Mouse (Mus musculus): ENCODE results near the gene Pitpnc1. TPM values are rescaled to one million over a fixed set of nuclear protein-coding genes. Genes with fewer than 3 reads are reported as not detected.

Pitpnc1 gene
- polyA plus RNA-seq, 1 experiment from 2014 or later, result 20.4 TPM

DNA sequence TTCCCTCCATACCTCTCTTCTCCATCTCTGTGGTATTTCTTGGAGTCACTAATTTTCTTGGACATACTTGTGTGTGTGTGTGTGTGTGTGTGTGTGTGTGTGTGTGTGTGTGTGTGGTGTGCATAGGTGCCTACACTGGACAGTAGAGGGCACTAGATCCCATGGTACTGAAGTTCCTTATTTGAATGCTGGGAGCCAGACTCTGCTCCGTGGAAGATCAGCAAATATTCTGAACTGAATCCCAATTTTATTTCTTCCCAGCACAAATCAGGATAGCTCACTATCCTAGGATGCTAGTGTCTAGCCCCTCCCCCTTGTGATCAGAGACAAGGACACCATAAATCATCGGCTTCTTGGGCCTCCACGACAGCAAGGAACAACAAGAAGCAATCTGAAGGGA lies 148.7 kb downstream of the Pitpnc1 start:
- H3K4me1 ChIP-seq, result peaks cover 27% of the 10 kb centered on the region
- DNase-seq (ENCODE audit: low spot score), result no peak
- H3K4me3 ChIP-seq, result no peak overlapping the region
- no peak overlapping the region for H3K27ac ChIP-seq (replicated peaks)
- H3K9me3 ChIP-seq (replicated peaks), result peaks cover 4% of the 10 kb centered on the region; the same call in 1 of the 2 replicates
- no peaks in the 10 kb centered on the region for H3K27me3 ChIP-seq (ENCODE audit: low read depth, poor library complexity, severe bottlenecking)
- 95% methylated on average over 3 of the region's 3 CpGs for WGBS
- peaks cover 16% of the 10 kb centered on the region for H3K36me3 ChIP-seq

DNA sequence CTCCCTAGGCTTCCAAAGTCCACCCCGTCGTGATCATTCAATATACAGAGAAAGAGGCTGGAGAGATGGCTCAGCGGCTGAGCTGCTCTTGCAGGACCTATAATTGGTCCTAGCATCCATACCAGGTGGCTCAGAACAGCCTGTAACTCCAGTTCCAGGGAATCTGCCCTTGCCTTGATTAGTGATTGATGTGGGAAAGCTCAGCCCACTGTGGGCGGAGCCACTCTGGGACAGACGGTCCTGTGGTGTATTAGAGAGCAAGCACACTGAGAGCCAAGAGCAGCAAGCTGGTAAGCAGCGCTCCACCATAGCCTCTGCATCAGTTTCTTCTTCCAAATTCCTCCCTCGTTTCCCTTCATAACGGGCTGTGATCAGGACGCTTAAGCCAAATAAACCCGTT lies 150.6 kb downstream of the Pitpnc1 start:
- DNase-seq (ENCODE audit: low spot score), result no peak
- H3K4me1 ChIP-seq, result peaks cover 12% of the 10 kb centered on the region
- no peaks in the 10 kb centered on the region for H3K27me3 ChIP-seq (ENCODE audit: low read depth, poor library complexity, severe bottlenecking)
- H3K4me3 ChIP-seq, result no peak overlapping the region
- WGBS, result 50% methylated on average over 10 of the region's 10 CpGs
- H3K36me3 ChIP-seq, result peaks cover 16% of the 10 kb centered on the region
- H3K9me3 ChIP-seq (replicated peaks), result peaks cover 4% of the 10 kb centered on the region; the same call in 1 of the 2 replicates
- H3K27ac ChIP-seq (replicated peaks), result no peak overlapping the region

GRCm38 (mm10) chr11:107317653-107318281 lies 152.7 kb downstream of the Pitpnc1 start:
- peaks cover 12% of the 10 kb centered on the region for H3K4me1 ChIP-seq
- H3K36me3 ChIP-seq, result peaks cover 35% of the 10 kb centered on the region
- H3K4me3 ChIP-seq, result no peak overlapping the region
- no peaks in the 10 kb centered on the region for H3K27me3 ChIP-seq (ENCODE audit: low read depth, poor library complexity, severe bottlenecking)
- no peak for DNase-seq (ENCODE audit: low spot score)
- H3K9me3 ChIP-seq (replicated peaks), result peaks cover 4% of the 10 kb centered on the region; the same call in 1 of the 2 replicates
- WGBS, result 74% methylated on average over 14 of the region's 14 CpGs
- no peak overlapping the region for H3K27ac ChIP-seq (replicated peaks)

- H3K36me3 ChIP-seq, result peaks cover 29% of the 10 kb centered on the region
- no peaks in the 10 kb centered on the region for H3K27me3 ChIP-seq (ENCODE audit: low read depth, poor library complexity, severe bottlenecking)
- 87% methylated on average over 15 of the region's 15 CpGs for whole genome bisulfite sequencing
These were observed 155.0 kb downstream of the Pitpnc1 start for GRCm38 (mm10) chr11:107315475-107315874.

GRCm38 (mm10) chr11:107310338-107311121 lies 160.0 kb downstream of the Pitpnc1 start:
- Histone ChIP-seq H3K4me3 (no peak overlapping the region), H3K36me3 (peaks cover 31% of the 10 kb centered on the region), H3K9me3 (replicated peaks) (peaks cover 5% of the 10 kb centered on the region; the same call in 1 of the 2 replicates), H3K4me1 (peaks cover 7% of the 10 kb centered on the region; the same call in 1 of the 2 replicates), H3K27ac (replicated peaks) (0 out of 2 replicates have a peak overlapping the region, but pooled peaks have one; percentile 23), H3K27me3 (ENCODE audit: low read depth, poor library complexity, severe bottlenecking) (no peaks in the 10 kb centered on the region)
- DNase-seq (ENCODE audit: low spot score), result no peak
- 89% methylated on average over 20 of the region's 20 CpGs for WGBS

More at GRCm38 (mm10) chr11:107315475-107315874, 155.0 kb downstream of the Pitpnc1 start:
- Histone ChIP-seq H3K4me1 (peaks cover 12% of the 10 kb centered on the region), H3K9me3 (replicated peaks) (no peaks in the 10 kb centered on the region), H3K27ac (replicated peaks) (0 out of 2 replicates have a peak overlapping the region, but pooled peaks have one; percentile 3), H3K4me3 (no peak overlapping the region)
- DNase-seq (ENCODE audit: low spot score), result no peak

- H3K9me3 ChIP-seq (replicated peaks), result peaks cover 5% of the 10 kb centered on the region; the same call in 1 of the 2 replicates
- 81% methylated on average over 11 of the region's 11 CpGs for WGBS
- H3K27me3 ChIP-seq (ENCODE audit: low read depth, poor library complexity, severe bottlenecking), result no peaks in the 10 kb centered on the region
- H3K4me1 ChIP-seq, result peaks cover 7% of the 10 kb centered on the region; the same call in 1 of the 2 replicates
- no peak overlapping the region for H3K27ac ChIP-seq (replicated peaks)
- peaks cover 26% of the 10 kb centered on the region for H3K36me3 ChIP-seq
- DNase-seq (ENCODE audit: low spot score), result no peak
- no peak overlapping the region for H3K4me3 ChIP-seq
These were observed 164.3 kb downstream of the Pitpnc1 start for GRCm38 (mm10) chr11:107306170-107306569.

- Histone ChIP-seq H3K9me3 (replicated peaks) (peaks cover 8% of the 10 kb centered on the region; the same call in 1 of the 2 replicates), H3K27me3 (ENCODE audit: low read depth, poor library complexity, severe bottlenecking) (no peaks in the 10 kb centered on the region), H3K4me3 (no peak overlapping the region), H3K4me1 (peaks cover 7% of the 10 kb centered on the region; the same call in 1 of the 2 replicates), H3K36me3 (peaks cover 23% of the 10 kb centered on the region), H3K27ac (replicated peaks) (no peak overlapping the region)
- DNase-seq (ENCODE audit: low spot score), result no peak
- WGBS, result 90% methylated on average over 4 of the region's 4 CpGs
These were observed 168.4 kb downstream of the Pitpnc1 start for GRCm38 (mm10) chr11:107302141-107302540.

- no peaks in the 10 kb centered on the region for H3K27me3 ChIP-seq (ENCODE audit: low read depth, poor library complexity, severe bottlenecking)
- no peaks in the 10 kb centered on the region for H3K4me1 ChIP-seq
- no peak overlapping the region for H3K27ac ChIP-seq (replicated peaks)
- H3K9me3 ChIP-seq (replicated peaks), result peaks cover 8% of the 10 kb centered on the region; the same call in 1 of the 2 replicates
- no peak for DNase-seq (ENCODE audit: low spot score)
- peaks cover 28% of the 10 kb centered on the region for H3K36me3 ChIP-seq
- H3K4me3 ChIP-seq, result no peak overlapping the region
These were observed 170.3 kb downstream of the Pitpnc1 start for GRCm38 (mm10) chr11:107300235-107300634.

GRCm38 (mm10) chr11:107299511-107300120 lies 170.9 kb downstream of the Pitpnc1 start:
- DNase-seq (ENCODE audit: low spot score), result no peak
- H3K9me3 ChIP-seq (replicated peaks), result peaks cover 8% of the 10 kb centered on the region; the same call in 1 of the 2 replicates
- WGBS, result 89% methylated on average over 9 of the region's 9 CpGs
- peaks cover 29% of the 10 kb centered on the region for H3K36me3 ChIP-seq
- H3K27ac ChIP-seq (replicated peaks), result no peak overlapping the region
- H3K4me3 ChIP-seq, result no peak overlapping the region
- H3K27me3 ChIP-seq (ENCODE audit: low read depth, poor library complexity, severe bottlenecking), result no peaks in the 10 kb centered on the region
- H3K4me1 ChIP-seq, result no peaks in the 10 kb centered on the region

GRCm38 (mm10) chr11:107296176-107296575 lies 174.3 kb downstream of the Pitpnc1 start:
- H3K4me1 ChIP-seq, result no peaks in the 10 kb centered on the region
- no peak overlapping the region for H3K4me3 ChIP-seq
- H3K27me3 ChIP-seq (ENCODE audit: low read depth, poor library complexity, severe bottlenecking), result no peaks in the 10 kb centered on the region
- peaks cover 24% of the 10 kb centered on the region for H3K36me3 ChIP-seq
- peaks cover 8% of the 10 kb centered on the region; the same call in 1 of the 2 replicates for H3K9me3 ChIP-seq (replicated peaks)
- DNase-seq (ENCODE audit: low spot score), result no peak
- 94% methylated on average over 4 of the region's 4 CpGs for WGBS
- no peak overlapping the region for H3K27ac ChIP-seq (replicated peaks)

- Histone ChIP-seq H3K4me3 (no peak overlapping the region), H3K4me1 (no peaks in the 10 kb centered on the region), H3K27ac (replicated peaks) (no peak overlapping the region), H3K27me3 (ENCODE audit: low read depth, poor library complexity, severe bottlenecking) (no peaks in the 10 kb centered on the region), H3K9me3 (replicated peaks) (no peaks in the 10 kb centered on the region), H3K36me3 (peaks cover 36% of the 10 kb centered on the region)
- WGBS, result 89% methylated on average over 13 of the region's 13 CpGs
- no peak for DNase-seq (ENCODE audit: low spot score)
These were observed 178.5 kb downstream of the Pitpnc1 start for GRCm38 (mm10) chr11:107292036-107292435.

DNA sequence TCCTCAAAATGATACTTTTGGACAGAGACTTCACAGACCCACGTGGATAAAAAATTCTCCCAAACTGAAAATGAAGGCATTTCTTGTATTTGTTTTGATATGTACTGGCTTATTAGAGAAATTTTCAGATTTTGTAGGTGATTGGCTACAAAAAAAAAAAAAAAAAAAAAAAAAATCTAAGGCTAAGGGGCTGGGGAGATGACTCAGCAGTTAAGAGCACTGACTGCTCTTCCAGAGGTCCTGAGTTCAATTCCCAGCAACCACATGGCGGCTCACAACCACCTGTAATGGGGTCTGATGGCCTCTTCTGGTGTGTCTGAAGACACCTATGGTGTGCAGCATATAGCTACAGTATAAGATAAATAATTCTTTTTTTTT lies 182.3 kb downstream of the Pitpnc1 start:
- H3K36me3 ChIP-seq, result peaks cover 22% of the 10 kb centered on the region
- no peaks in the 10 kb centered on the region for H3K4me1 ChIP-seq
- H3K27ac ChIP-seq (replicated peaks), result no peak overlapping the region
- H3K27me3 ChIP-seq (ENCODE audit: low read depth, poor library complexity, severe bottlenecking), result no peaks in the 10 kb centered on the region
- WGBS, result 91% methylated on average over 2 of the region's 2 CpGs
- H3K9me3 ChIP-seq (replicated peaks), result no peaks in the 10 kb centered on the region
- DNase-seq (ENCODE audit: low spot score), result no peak
- no peak overlapping the region for H3K4me3 ChIP-seq
